ENCODE assay signal across 8 mouse cellular contexts in genomic region chrX:42059282-42060068, GRCm38 (mm10). TPM values are rescaled to one million over a fixed set of nuclear protein-coding genes. Genes with fewer than 3 reads are reported as not detected.
DNase-seq lines count a peak whose midpoint lies in the region; ATAC-seq and TF ChIP-seq lines count a peak whose summit lies in the region.

Xiap (plus strand) TSS chrX:42059679.

- no peak for ATAC-seq in embryonic facial prominence, embryonic 14.5 days (ENCODE audit: low read depth)
- ATAC-seq in liver, embryonic 12.5 days: no peak

- no peak within 1 kb of the TSS for H3K4me3 ChIP-seq in thymus, adult 2 months (ENCODE audit: control insufficient read depth, insufficient read depth, low read length)
- H3K4me3 ChIP-seq in embryonic facial prominence, embryonic 14.5 days (ENCODE audit: low read depth, low read length): no peak within 1 kb of the TSS
- no peak within 1 kb of the TSS for H3K4me3 ChIP-seq in liver, embryonic 12.5 days

- no peak within 1 kb of the TSS for H3K9ac ChIP-seq in embryonic facial prominence, embryonic 14.5 days (ENCODE audit: low read depth, low read length)
- no peak within 1 kb of the TSS for H3K9ac ChIP-seq in liver, embryonic 12.5 days

- H3K4me1 ChIP-seq in thymus, adult 2 months (replicated peaks; ENCODE audit: control insufficient read depth, insufficient read depth, low read length): no peaks in the 10 kb centered on the region
- H3K4me1 ChIP-seq in embryonic facial prominence, embryonic 14.5 days (ENCODE audit: control insufficient read depth, insufficient read depth, low read length): no peaks in the 10 kb centered on the region
- peaks cover 16% of the 10 kb centered on the region for H3K4me1 ChIP-seq in liver, embryonic 12.5 days

- H3K27me3 ChIP-seq in thymus, adult 2 months (ENCODE audit: control insufficient read depth, insufficient read depth, low read length): no peaks in the 10 kb centered on the region
- no peaks in the 10 kb centered on the region for H3K27me3 ChIP-seq in embryonic facial prominence, embryonic 14.5 days (replicated peaks; ENCODE audit: control insufficient read depth, insufficient read depth, low read length)
- H3K27me3 ChIP-seq in liver, embryonic 12.5 days (replicated peaks): no peaks in the 10 kb centered on the region

- intact Hi-C loops in heart, postnatal 14 days (cut with DNase I): no loop called here

- no peak for TF ChIP-seq CTCF in thymus, adult 2 months (IDR thresholded peaks at IDR 0.05; ENCODE audit: borderline replicate concordance, control insufficient read depth, extremely low read depth, insufficient read depth, low read length, poor library complexity)

- no peaks in the 10 kb centered on the region for H3K9me3 ChIP-seq in embryonic facial prominence, embryonic 14.5 days (ENCODE audit: control insufficient read depth, low read length)
- H3K9me3 ChIP-seq in liver, embryonic 12.5 days (replicated peaks): no peaks in the 10 kb centered on the region

- DNase-seq in thymus, adult 2 months: no peak
- DNase-seq in thymus, postnatal 36 days: no peak
- DNase-seq in embryonic facial prominence, embryonic 14.5 days (ENCODE audit: low spot score): no peak
- DNase-seq in heart, postnatal 14 days: no peak
- no peak for DNase-seq in right cerebral cortex, adult 18-20 months
- DNase-seq in cerebellum, adult 11 months: no peak
- DNase-seq in embryo, embryonic 10 days (ENCODE audit: low spot score): no peak

- WGBS in thymus, adult 2 months: 92% methylated on average over 5 of the region's 5 CpGs
- 84% methylated on average over 5 of the region's 5 CpGs for WGBS in embryonic facial prominence, embryonic 14.5 days
- WGBS in liver, embryonic 12.5 days (ENCODE audit: insufficient replicate concordance): 48% methylated on average over 5 of the region's 5 CpGs

- TF ChIP-seq POLR2A in thymus, adult 2 months (IDR thresholded peaks at IDR 0.05; ENCODE audit: control insufficient read depth, extremely low read depth, insufficient read depth, low read length, poor library complexity): no peak

- H3K27ac ChIP-seq in thymus, adult 2 months (ENCODE audit: control insufficient read depth, insufficient read depth, low read length): no peak within 1 kb of the TSS
- no peak within 1 kb of the TSS for H3K27ac ChIP-seq in embryonic facial prominence, embryonic 14.5 days (replicated peaks; ENCODE audit: low read depth, low read length)
- no peak within 1 kb of the TSS for H3K27ac ChIP-seq in liver, embryonic 12.5 days

- no peaks in the 10 kb centered on the region for H3K36me3 ChIP-seq in thymus, adult 2 months (ENCODE audit: control insufficient read depth, insufficient read depth, low read length)
- H3K36me3 ChIP-seq in embryonic facial prominence, embryonic 14.5 days (ENCODE audit: control insufficient read depth, insufficient read depth, low read length): no peaks in the 10 kb centered on the region
- no peaks in the 10 kb centered on the region for H3K36me3 ChIP-seq in liver, embryonic 12.5 days

- H3K4me2 ChIP-seq in embryonic facial prominence, embryonic 14.5 days (ENCODE audit: low read depth, low read length): no peak within 1 kb of the TSS
- 0 out of 2 replicates have a peak within 1 kb of the TSS, but pooled peaks have one; percentile 0 for H3K4me2 ChIP-seq in liver, embryonic 12.5 days

RNA-seq across cellular contexts. Expression of gene Xiap, which starts in this region (rescaled TPM):
- 9.5 and 11.3 TPM in 2 replicates for polyA plus RNA-seq in thymus, adult 2 months (2012; rRNA removed)
- 17.6 and 18.1 TPM in 2 replicates for polyA plus RNA-seq in embryonic facial prominence, embryonic 14.5 days (2014; fragmentation: Nextera tagmentation; extraction: Ambion mirVana)
- total RNA-seq in heart, postnatal 14 days (2021): 10 to 100 TPM; 36.6 to 39.9 TPM
- 6.6 and 7.9 TPM in 2 replicates for polyA plus RNA-seq in liver, embryonic 12.5 days (2016; fragmentation: Nextera tagmentation; extraction: Ambion mirVana)
